Mouse (Mus musculus) sigmoid colon, adult 10 weeks (tissue): Measurements from ENCODE around the gene Olfr820. TPM values are rescaled to one million over a fixed set of nuclear protein-coding genes. Genes with fewer than 3 reads are reported as not detected.

Experiments used
- polyA plus RNA-seq: library from polyadenylated mRNA; stranded (reverse); fragments of 350-450 nt; fragmentation: Illumina TruSeq; extraction: RNeasy Lipid Tissue Mini Kit (QIAGEN cat#74804); gene quantifications from one replicate; pipeline ENCODE4 v1.2.3, GENCODE M21; 2014; ENCODE audit warnings: low read depth, low replicate concordance

Gene Olfr820
- not detected for polyA plus RNA-seq

GRCm38 (mm10) chr10:130012321-130012720, at the start of gene Olfr820:
Olfr820 (plus strand) TSS chr10:130012621.

GRCm38 (mm10) chr10:129967166-129967565, 45.3 kb upstream of the Olfr820 start, which contains the start of gene Olfr819:
Olfr819 (minus strand) TSS chr10:129967266.

GRCm38 (mm10) chr10:129976040-129976439, 36.4 kb upstream of the Olfr820 start, which contains the start of gene Olfr247:
Olfr247 (minus strand) TSS chr10:129976140.

GRCm38 (mm10) chr10:129984962-129985361, 27.5 kb upstream of the Olfr820 start, which contains the start of gene Gm10310:
Gm10310 (minus strand) TSS chr10:129985062.

GRCm38 (mm10) chr10:130030048-130030447, 17.6 kb downstream of the Olfr820 start, which contains the start of gene Olfr821:
Olfr821 (plus strand) TSS chr10:130030348.

Other genes starting within 250 kb of the Olfr820 start
- gene Olfr808, start 247.1 kb upstream of the Olfr820 start, polyA plus RNA-seq = not detected
- gene Olfr809, start 238.0 kb upstream of the Olfr820 start, polyA plus RNA-seq = not detected
- not detected for gene Olfr810, start 217.7 kb upstream of the Olfr820 start, polyA plus RNA-seq
- not detected for gene Olfr811, start 208.2 kb upstream of the Olfr820 start, polyA plus RNA-seq
- gene Olfr812, start 166.5 kb upstream of the Olfr820 start, polyA plus RNA-seq = not detected
- gene Olfr813, start 157.3 kb upstream of the Olfr820 start, polyA plus RNA-seq = not detected
- not detected for gene Olfr814, start 132.8 kb upstream of the Olfr820 start, polyA plus RNA-seq
- gene Olfr815, start 106.8 kb upstream of the Olfr820 start, polyA plus RNA-seq = not detected
- not detected for gene Olfr816, start 97.0 kb upstream of the Olfr820 start, polyA plus RNA-seq
- gene Olfr818, start 63.5 kb upstream of the Olfr820 start, polyA plus RNA-seq = not detected
- gene Olfr819, start 45.4 kb upstream of the Olfr820 start, polyA plus RNA-seq = not detected
- not detected for gene Olfr247, start 36.5 kb upstream of the Olfr820 start, polyA plus RNA-seq
- not detected for gene Gm10310, start 27.6 kb upstream of the Olfr820 start, polyA plus RNA-seq
- gene Olfr821, start 17.7 kb downstream of the Olfr820 start, polyA plus RNA-seq = not detected
- gene Olfr822, start 58.6 kb downstream of the Olfr820 start, polyA plus RNA-seq = not detected
- not detected for gene Olfr823, start 102.8 kb downstream of the Olfr820 start, polyA plus RNA-seq
- gene Olfr824, start 117.4 kb downstream of the Olfr820 start, polyA plus RNA-seq = not detected
- gene Olfr825, start 154.1 kb downstream of the Olfr820 start, polyA plus RNA-seq = not detected
- gene Olfr826, start 171.6 kb downstream of the Olfr820 start, polyA plus RNA-seq = not detected
- not detected for gene Olfr827, start 201.8 kb downstream of the Olfr820 start, polyA plus RNA-seq